Mouse (Mus musculus) heart, embryonic 15.5 days (tissue): ENCODE results near the gene Zdhhc1. TPM values are rescaled to one million over a fixed set of nuclear protein-coding genes. Genes with fewer than 3 reads are reported as not detected.

Experiments used
- ATAC-seq: fragments of 200-750 bp; cut with Nextera tagmentation; replicated peaks from 2 replicates; pipeline ENCODE4 v1.8.0; 2017; ENCODE audit warnings: low read depth, moderate TSS enrichment; ENCODE audit not compliant: insufficient number of reproducible peaks, insufficient read depth, low FRiP score
- H3K27ac ChIP-seq: fragments of 300-500 bp; sonication (generic); 2 replicates; pipeline ENCODE4 v1.5.1; 2015; ENCODE audit warnings: mild to moderate bottlenecking, inconsistent platforms
- H3K27me3 ChIP-seq: fragments of 300-500 bp; sonication (generic); 2 replicates; pipeline ENCODE4 v1.6.1; 2015; ENCODE audit warnings: inconsistent platforms
- H3K36me3 ChIP-seq: fragments of 300-500 bp; sonication (generic); 2 replicates; pipeline ENCODE4 v1.6.1; 2015; ENCODE audit warnings: mild to moderate bottlenecking, inconsistent platforms
- H3K4me1 ChIP-seq: fragments of 300-500 bp; sonication (generic); replicated peaks from 2 replicates; pipeline ENCODE4 v1.6.1; 2015; ENCODE audit warnings: inconsistent platforms
- H3K4me2 ChIP-seq: fragments of 300-500 bp; sonication (generic); 2 replicates; pipeline ENCODE4 v1.6.1; 2015; ENCODE audit warnings: inconsistent platforms, mild to moderate bottlenecking, moderate library complexity
- H3K4me3 ChIP-seq: fragments of 300-500 bp; sonication (generic); 2 replicates; pipeline ENCODE4 v1.5.1; 2015; ENCODE audit warnings: mild to moderate bottlenecking, inconsistent platforms
- H3K9ac ChIP-seq: fragments of 300-500 bp; sonication (generic); 2 replicates; pipeline ENCODE4 v1.6.1; 2015; ENCODE audit warnings: mild to moderate bottlenecking, inconsistent platforms
- H3K9me3 ChIP-seq: fragments of 300-500 bp; sonication (generic); replicated peaks from 2 replicates; pipeline ENCODE4 v1.6.1; 2016; ENCODE audit warnings: inconsistent platforms
- WGBS: fragments of 180-500 bp; shearing (Covaris S2); methylation state at CpG from one replicate; pipeline ENCODE4 v1.1.7; 2015; ENCODE audit warnings: mixed read lengths; 5-methylcytosine and 5-hydroxymethylcytosine counted together
- polyA plus RNA-seq: library from polyadenylated mRNA; unstranded; fragments of >200 nt; fragmentation: Nextera tagmentation; extraction: Ambion mirVana; gene quantifications from 2 replicates; pipeline ENCODE4 v1.2.1, GENCODE M21; 2015

The Zdhhc1 gene
- polyA plus RNA-seq, 1 experiment from 2014 or later, result 23.2 TPM

- H3K36me3 ChIP-seq, result no peaks in the 10 kb centered on the region
- ATAC-seq, result no peak
- H3K4me1 ChIP-seq, result peaks cover 31% of the 10 kb centered on the region
- no peaks in the 10 kb centered on the region for H3K9me3 ChIP-seq
- H3K27me3 ChIP-seq, result peaks cover 48% of the 10 kb centered on the region
- H3K4me2 ChIP-seq, result peak overlapping the region; percentile 97; the same call in 1 of the 2 replicates
- no peak overlapping the region for H3K27ac ChIP-seq
- WGBS, result 36% methylated on average over 8 of the region's 8 CpGs
- H3K9ac ChIP-seq, result no peak overlapping the region
- H3K4me3 ChIP-seq, result no peak overlapping the region
These were observed 20.6 kb upstream of the Zdhhc1 start for GRCm38 (mm10) chr8:105517346-105517745.

DNA sequence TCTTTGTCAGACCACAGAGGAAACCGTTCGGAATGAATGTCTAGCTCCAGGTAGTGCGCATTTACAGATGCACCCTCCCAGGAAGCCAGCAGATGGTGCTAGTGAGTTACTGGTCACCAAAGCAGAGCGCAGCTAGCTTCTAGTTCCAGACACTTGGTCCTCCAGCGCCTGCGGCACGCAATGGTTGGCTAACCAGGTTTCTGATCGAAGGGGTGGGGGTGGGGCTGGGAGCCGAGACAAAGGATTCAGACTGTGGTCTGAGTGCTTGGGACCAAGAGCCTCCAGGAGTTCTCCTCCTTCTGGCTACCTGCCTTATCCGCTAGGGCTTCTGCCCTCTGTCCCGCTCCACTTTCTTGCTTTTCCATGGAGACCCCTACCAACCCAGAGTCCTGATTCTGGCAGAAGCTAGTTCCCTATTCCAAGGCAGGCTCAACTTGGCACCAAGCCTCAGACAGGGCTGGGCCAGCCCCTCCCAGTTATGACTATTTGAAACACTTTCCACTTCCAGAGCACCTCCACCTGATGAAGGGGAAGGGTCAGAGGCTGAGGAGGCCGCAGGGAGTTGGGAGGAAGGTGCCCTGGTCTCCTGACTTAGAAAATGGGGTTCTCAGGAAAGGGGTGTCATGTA lies 19.4 kb upstream of the Zdhhc1 start:
- no peak overlapping the region for H3K9ac ChIP-seq
- H3K27ac ChIP-seq, result no peak overlapping the region
- peak overlapping the region; percentile 10; the same call in 1 of the 2 replicates for H3K4me3 ChIP-seq
- peaks cover 31% of the 10 kb centered on the region for H3K4me1 ChIP-seq
- no peaks in the 10 kb centered on the region for H3K36me3 ChIP-seq
- peak overlapping the region; percentile 52 for H3K4me2 ChIP-seq
- peak; percentile 33; the same call in 1 of the 2 replicates for ATAC-seq
- WGBS, result 15% methylated on average over 12 of the region's 12 CpGs
- no peaks in the 10 kb centered on the region for H3K9me3 ChIP-seq
- peaks cover 48% of the 10 kb centered on the region for H3K27me3 ChIP-seq

DNA sequence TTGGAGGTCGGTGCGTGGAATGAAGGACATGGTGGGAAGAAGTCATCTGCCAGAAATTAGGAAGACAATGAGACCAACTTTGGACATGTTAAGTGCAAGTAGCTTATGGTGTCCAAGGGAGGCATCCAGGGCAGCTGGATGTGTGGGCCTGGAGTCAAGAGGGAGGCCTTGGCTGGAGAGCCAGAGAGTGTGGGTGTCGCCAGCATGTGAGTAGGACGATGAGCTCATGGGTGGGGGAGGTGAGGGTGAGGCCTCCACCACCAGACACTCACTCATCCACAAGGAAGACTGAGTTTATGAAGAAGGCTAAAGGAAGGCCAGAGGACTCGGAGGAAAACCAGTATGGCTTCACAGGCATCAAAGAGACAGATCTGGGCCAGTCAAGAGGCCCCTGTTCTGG lies 18.0 kb upstream of the Zdhhc1 start:
- H3K27me3 ChIP-seq, result peaks cover 42% of the 10 kb centered on the region
- no peaks in the 10 kb centered on the region for H3K9me3 ChIP-seq
- WGBS, result 62% methylated on average over 5 of the region's 5 CpGs
- no peak overlapping the region for H3K4me2 ChIP-seq
- H3K27ac ChIP-seq, result no peak overlapping the region
- H3K36me3 ChIP-seq, result no peaks in the 10 kb centered on the region
- H3K9ac ChIP-seq, result 0 out of 2 replicates have a peak overlapping the region, but pooled peaks have one; percentile 9
- peaks cover 29% of the 10 kb centered on the region for H3K4me1 ChIP-seq
- no peak overlapping the region for H3K4me3 ChIP-seq
- ATAC-seq, result no peak

- Histone ChIP-seq H3K36me3 (no peaks in the 10 kb centered on the region), H3K27me3 (peaks cover 37% of the 10 kb centered on the region), H3K4me3 (no peak overlapping the region), H3K27ac (no peak overlapping the region), H3K4me2 (no peak overlapping the region), H3K4me1 (peaks cover 25% of the 10 kb centered on the region), H3K9ac (no peak overlapping the region), H3K9me3 (no peaks in the 10 kb centered on the region)
- 83% methylated on average over 6 of the region's 6 CpGs for WGBS
- ATAC-seq, result no peak
These were observed 17.5 kb upstream of the Zdhhc1 start for GRCm38 (mm10) chr8:105514194-105514593.

DNA sequence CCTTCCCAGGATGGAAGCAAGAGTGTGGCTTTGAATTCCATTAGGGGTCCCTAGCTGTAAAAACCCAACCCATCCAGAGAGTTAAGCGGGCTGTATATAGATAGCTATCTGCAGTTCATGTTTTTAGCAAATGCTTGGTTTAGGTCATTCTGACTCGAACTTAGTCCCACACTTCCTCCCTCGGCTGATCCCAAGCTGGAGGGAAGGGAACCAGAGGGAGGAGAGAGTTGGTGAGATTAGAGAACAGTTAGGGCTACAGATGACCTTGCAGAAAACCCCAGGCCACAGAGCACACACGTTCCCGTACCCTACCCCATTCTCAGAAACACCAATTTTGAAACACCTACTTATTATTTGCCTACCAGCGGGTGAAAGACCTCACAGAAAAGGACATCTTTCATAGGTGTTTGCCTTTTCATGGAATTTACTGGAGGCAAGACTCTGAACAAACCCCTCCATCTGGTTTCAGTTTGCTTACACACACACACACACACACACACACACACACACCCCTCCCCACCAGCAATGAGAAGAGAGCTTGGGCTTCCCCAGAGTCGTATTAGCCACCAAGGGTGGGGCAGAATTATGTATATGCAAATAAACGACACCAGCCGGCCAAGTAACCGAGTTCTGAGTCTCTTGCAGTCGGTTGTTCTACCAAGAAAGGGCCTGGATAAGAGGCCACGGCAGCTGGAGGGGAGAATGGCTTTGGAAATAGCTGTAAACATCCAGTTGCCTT lies 13.5 kb upstream of the Zdhhc1 start:
- Histone ChIP-seq H3K36me3 (no peaks in the 10 kb centered on the region), H3K9me3 (no peaks in the 10 kb centered on the region), H3K4me3 (no peak overlapping the region), H3K4me1 (peaks cover 4% of the 10 kb centered on the region), H3K27me3 (0 out of 2 replicates have a peak, but pooled peaks cover 4% of the 10 kb centered on the region), H3K9ac (no peak overlapping the region), H3K4me2 (no peak overlapping the region), H3K27ac (no peak overlapping the region)
- no peak for ATAC-seq
- WGBS, result 45% methylated on average over 12 of the region's 12 CpGs

DNA sequence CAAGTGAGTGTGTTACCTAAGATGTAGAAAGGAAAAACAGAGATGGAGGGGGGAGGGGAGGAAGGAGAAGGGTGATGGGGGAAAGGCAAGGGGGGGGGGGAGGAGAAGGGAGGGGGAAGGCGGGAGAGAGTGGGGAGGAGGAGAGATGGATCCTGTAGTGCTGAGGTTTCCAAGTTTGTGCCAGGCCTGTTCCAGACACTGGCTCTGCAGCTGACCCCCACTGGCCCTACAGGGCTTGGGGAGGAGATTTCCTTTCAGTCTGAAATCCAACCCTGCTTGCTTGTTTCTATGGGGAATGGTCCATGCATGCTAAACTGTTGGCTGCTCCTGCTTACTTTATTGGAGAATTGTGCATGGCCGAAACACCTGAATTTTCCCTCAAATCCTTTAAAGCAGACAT lies 12.1 kb upstream of the Zdhhc1 start:
- H3K4me1 ChIP-seq, result peaks cover 4% of the 10 kb centered on the region
- no peak for ATAC-seq
- no peaks in the 10 kb centered on the region for H3K36me3 ChIP-seq
- H3K4me2 ChIP-seq, result no peak overlapping the region
- no peak overlapping the region for H3K4me3 ChIP-seq
- no peaks in the 10 kb centered on the region for H3K27me3 ChIP-seq
- 42% methylated on average over 2 of the region's 2 CpGs for WGBS
- no peak overlapping the region for H3K27ac ChIP-seq
- no peaks in the 10 kb centered on the region for H3K9me3 ChIP-seq
- H3K9ac ChIP-seq, result no peak overlapping the region

DNA sequence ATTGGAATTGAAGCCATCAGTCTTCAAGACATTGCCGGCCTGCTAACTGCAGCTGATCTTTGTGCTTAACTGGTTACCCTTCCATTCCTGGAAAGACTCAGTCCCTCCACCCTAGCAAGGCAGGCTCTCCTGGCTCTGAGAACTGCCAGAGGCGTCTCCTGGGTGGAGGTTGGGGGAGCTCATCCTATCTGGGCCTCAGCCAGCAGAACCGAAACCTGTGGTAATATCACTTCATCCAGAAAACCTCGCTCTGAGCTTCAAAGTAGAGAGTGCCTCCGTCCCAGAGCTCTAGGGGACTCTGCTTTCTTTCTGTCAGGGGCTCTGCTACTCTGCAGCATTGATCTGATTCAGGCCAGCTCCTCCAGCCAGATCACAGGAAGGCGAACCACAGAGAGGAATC lies 10.3 kb upstream of the Zdhhc1 start:
- H3K9me3 ChIP-seq, result no peaks in the 10 kb centered on the region
- 58% methylated on average over 6 of the region's 6 CpGs for WGBS
- H3K4me2 ChIP-seq, result no peak overlapping the region
- H3K4me3 ChIP-seq, result no peak overlapping the region
- no peaks in the 10 kb centered on the region for H3K36me3 ChIP-seq
- H3K27ac ChIP-seq, result no peak overlapping the region
- no peak overlapping the region for H3K9ac ChIP-seq
- H3K4me1 ChIP-seq, result peaks cover 4% of the 10 kb centered on the region
- no peaks in the 10 kb centered on the region for H3K27me3 ChIP-seq
- ATAC-seq, result no peak

GRCm38 (mm10) chr8:105504617-105505016 lies 7.9 kb upstream of the Zdhhc1 start:
- H3K4me3 ChIP-seq, result no peak overlapping the region
- WGBS, result 69% methylated on average over 3 of the region's 3 CpGs
- H3K36me3 ChIP-seq, result no peaks in the 10 kb centered on the region
- no peak overlapping the region for H3K9ac ChIP-seq
- no peaks in the 10 kb centered on the region for H3K9me3 ChIP-seq
- H3K27ac ChIP-seq, result peak overlapping the region; percentile 63
- peaks cover 4% of the 10 kb centered on the region for H3K4me1 ChIP-seq
- H3K27me3 ChIP-seq, result no peaks in the 10 kb centered on the region
- ATAC-seq, result peak; percentile 27; the same call in 1 of the 2 replicates
- no peak overlapping the region for H3K4me2 ChIP-seq

DNA sequence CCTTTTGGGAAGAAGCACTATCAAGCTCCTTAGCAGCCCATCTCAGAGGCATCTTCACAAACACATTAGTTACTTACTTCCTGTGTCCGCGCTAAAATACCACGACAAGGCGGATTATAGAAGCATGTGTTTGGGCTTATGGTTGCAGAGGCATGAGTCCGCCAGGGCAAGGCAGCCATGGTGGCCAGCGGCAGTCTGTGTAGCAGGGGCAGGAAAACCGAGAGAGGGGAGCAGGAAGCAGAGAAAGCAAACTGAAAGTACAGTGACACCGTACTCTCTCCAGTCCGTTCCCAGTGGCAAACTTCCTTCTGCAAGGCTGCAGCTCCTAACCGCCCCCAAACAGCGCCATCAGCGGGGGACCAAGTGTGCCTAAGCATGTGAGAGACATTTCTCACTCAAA lies 3.1 kb upstream of the Zdhhc1 start:
- no peak for ATAC-seq
- WGBS, result 59% methylated on average over 12 of the region's 12 CpGs
- no peaks in the 10 kb centered on the region for H3K36me3 ChIP-seq
- no peaks in the 10 kb centered on the region for H3K9me3 ChIP-seq
- H3K4me3 ChIP-seq, result peak overlapping the region; percentile 12
- no peaks in the 10 kb centered on the region for H3K27me3 ChIP-seq
- H3K4me1 ChIP-seq, result peaks cover 15% of the 10 kb centered on the region
- no peak overlapping the region for H3K27ac ChIP-seq
- H3K9ac ChIP-seq, result no peak overlapping the region
- H3K4me2 ChIP-seq, result 0 out of 2 replicates have a peak overlapping the region, but pooled peaks have one; percentile 7

GRCm38 (mm10) chr8:105495350-105496302 lies 1.1 kb downstream of the Zdhhc1 start:
- peak overlapping the region; percentile 73; the same call in 1 of the 2 replicates for H3K9ac ChIP-seq
- 49% methylated on average over 17 of the region's 17 CpGs for WGBS
- H3K36me3 ChIP-seq, result no peaks in the 10 kb centered on the region
- H3K9me3 ChIP-seq, result no peaks in the 10 kb centered on the region
- no peak for ATAC-seq
- no peaks in the 10 kb centered on the region for H3K27me3 ChIP-seq
- H3K27ac ChIP-seq, result peak overlapping the region; percentile 63
- peak overlapping the region; percentile 79 for H3K4me2 ChIP-seq
- H3K4me1 ChIP-seq, result peaks cover 18% of the 10 kb centered on the region
- peak overlapping the region; percentile 75 for H3K4me3 ChIP-seq

- peak overlapping the region; percentile 63; the same call in 1 of the 2 replicates for H3K27ac ChIP-seq
- no peak overlapping the region for H3K4me3 ChIP-seq
- H3K36me3 ChIP-seq, result no peaks in the 10 kb centered on the region
- no peak overlapping the region for H3K4me2 ChIP-seq
- H3K9me3 ChIP-seq, result no peaks in the 10 kb centered on the region
- H3K4me1 ChIP-seq, result peaks cover 22% of the 10 kb centered on the region
- WGBS, result 78% methylated on average over 3 of the region's 3 CpGs
- H3K9ac ChIP-seq, result no peak overlapping the region
- ATAC-seq, result no peak
- no peaks in the 10 kb centered on the region for H3K27me3 ChIP-seq
These were observed 2.1 kb downstream of the Zdhhc1 start for GRCm38 (mm10) chr8:105494566-105494965.
